Mouse (Mus musculus) liver, postnatal 0 days (tissue): ENCODE results near the gene Ubash3b. TPM values are rescaled to one million over a fixed set of nuclear protein-coding genes. Genes with fewer than 3 reads are reported as not detected.

Experiments used
- ATAC-seq: fragments of 200-750 bp; cut with Nextera tagmentation; 2 replicates; pipeline ENCODE4 v1.8.0; 2017; ENCODE audit warnings: mild to moderate bottlenecking, moderate library complexity
- DNase-seq: peaks from one replicate; pipeline ENCODE4 v3.0.0-alpha.2; 2016
- H3K27ac ChIP-seq: fragments of 300-500 bp; sonication (generic); 2 replicates; pipeline ENCODE4 v1.5.1; 2014; ENCODE audit warnings: antibody characterized with exemption, moderate library complexity, mild to moderate bottlenecking, low read depth
- H3K27me3 ChIP-seq: fragments of 300-500 bp; sonication (generic); 2 replicates; pipeline ENCODE4 v1.6.1; 2014; ENCODE audit warnings: low read length, control low read depth, mixed read lengths; ENCODE audit not compliant: insufficient read depth
- H3K36me3 ChIP-seq: fragments of 300-500 bp; sonication (generic); replicated peaks from 2 replicates; pipeline ENCODE4 v1.6.1; 2014; ENCODE audit warnings: mild to moderate bottlenecking, control low read depth, low read length, moderate library complexity, mixed read lengths; ENCODE audit not compliant: insufficient read depth
- H3K4me1 ChIP-seq: fragments of 300-500 bp; sonication (generic); 2 replicates; pipeline ENCODE4 v1.6.1; 2014; ENCODE audit warnings: antibody characterized with exemption, mild to moderate bottlenecking, control low read depth; ENCODE audit not compliant: insufficient read depth
- H3K4me2 ChIP-seq: fragments of 300-500 bp; sonication (generic); 2 replicates; pipeline ENCODE4 v1.6.1; 2014; ENCODE audit warnings: low read depth, mild to moderate bottlenecking, low read length, moderate library complexity, mixed read lengths
- H3K4me3 ChIP-seq: fragments of 300-500 bp; sonication (generic); 2 replicates; pipeline ENCODE4 v1.5.1; 2014; ENCODE audit warnings: low read depth, low read length
- H3K9ac ChIP-seq: fragments of 300-500 bp; sonication (generic); replicated peaks from 2 replicates; pipeline ENCODE4 v1.6.1; 2014; ENCODE audit warnings: mild to moderate bottlenecking, moderate library complexity
- H3K9me3 ChIP-seq: fragments of 300-500 bp; sonication (generic); 2 replicates; pipeline ENCODE4 v1.6.1; 2016; ENCODE audit warnings: mild to moderate bottlenecking, control low read depth, low read length, mixed read lengths
- CTCF ChIP-seq: sonication (generic); IDR thresholded peaks from 2 replicates; pipeline ENCODE4 v1.5.1; 2016; ENCODE audit warnings: antibody characterized with exemption, low read depth
- EP300 ChIP-seq: IDR thresholded peaks from 2 replicates; pipeline ENCODE4 v1.6.1; 2016; ENCODE audit warnings: antibody characterized with exemption, low read depth, mild to moderate bottlenecking
- WGBS: fragments of 180-500 bp; shearing (Covaris S2); extraction: QIAGEN DNeasy Blood & Tissue Kit; methylation state at CpG from one replicate; pipeline ENCODE4 v1.1.7; 2014; ENCODE audit not compliant: insufficient replicate concordance; 5-methylcytosine and 5-hydroxymethylcytosine counted together
- polyA plus RNA-seq: library from polyadenylated mRNA; unstranded; fragments of >200 nt; fragmentation: Nextera tagmentation; extraction: Ambion mirVana; gene quantifications from 2 replicates; pipeline ENCODE4 v1.2.1, GENCODE M21; 2015

Ubash3b gene
- polyA plus RNA-seq, 1 experiment from 2014 or later, result 6.6 TPM

GRCm38 (mm10) chr9:41073196-41074009 lies 88.1 kb downstream of the Ubash3b start:
- no peaks in the 10 kb centered on the region for H3K36me3 ChIP-seq
- peak; percentile 75 for ATAC-seq
- peaks cover 43% of the 10 kb centered on the region for H3K4me1 ChIP-seq
- peak; percentile 68 for DNase-seq
- H3K27me3 ChIP-seq, result no peaks in the 10 kb centered on the region
- H3K27ac ChIP-seq, result peak overlapping the region; percentile 65
- peak overlapping the region; percentile 29 for H3K4me3 ChIP-seq
- H3K9me3 ChIP-seq, result no peaks in the 10 kb centered on the region
- TF ChIP-seq EP300 (peak; percentile 80), CTCF (0 out of 2 replicates have a peak, but pooled peaks have one; percentile 6)
- 30% methylated on average over 19 of the region's 19 CpGs for WGBS
- H3K9ac ChIP-seq, result 0 out of 2 replicates have a peak overlapping the region, but pooled peaks have one; percentile 23
- H3K4me2 ChIP-seq, result peak overlapping the region; percentile 68

GRCm38 (mm10) chr9:41072786-41073185 lies 88.7 kb downstream of the Ubash3b start:
- Histone ChIP-seq H3K4me2 (peak overlapping the region; percentile 68), H3K4me3 (no peak overlapping the region)

GRCm38 (mm10) chr9:41071906-41072511 lies 89.5 kb downstream of the Ubash3b start:
- Histone ChIP-seq H3K4me3 (no peak overlapping the region), H3K4me2 (peak overlapping the region; percentile 68; the same call in 1 of the 2 replicates), H3K4me1 (peaks cover 48% of the 10 kb centered on the region), H3K9ac (no peak overlapping the region), H3K9me3 (no peaks in the 10 kb centered on the region), H3K27ac (peak overlapping the region; percentile 58; the same call in 1 of the 2 replicates), H3K27me3 (no peaks in the 10 kb centered on the region), H3K36me3 (no peaks in the 10 kb centered on the region)
- peak; percentile 2; the same call in 1 of the 2 replicates for ATAC-seq
- WGBS, result 34% methylated on average over 3 of the region's 3 CpGs
- DNase-seq, result no peak
- TF ChIP-seq EP300, result no peak; the same call in 1 of the 2 replicates
- TF ChIP-seq CTCF, result no peak

More at GRCm38 (mm10) chr9:41072786-41073185, 88.7 kb downstream of the Ubash3b start:
- no peak overlapping the region for H3K9ac ChIP-seq
- WGBS, result 18% methylated on average over 6 of the region's 6 CpGs
- TF ChIP-seq CTCF (no peak), EP300 (peak; percentile 51)
- peaks cover 47% of the 10 kb centered on the region for H3K4me1 ChIP-seq
- H3K27me3 ChIP-seq, result no peaks in the 10 kb centered on the region
- ATAC-seq (peak; percentile 64), DNase-seq (peak; percentile 44)
- H3K36me3 ChIP-seq, result no peaks in the 10 kb centered on the region
- H3K9me3 ChIP-seq, result no peaks in the 10 kb centered on the region
- peak overlapping the region; percentile 65 for H3K27ac ChIP-seq

- peaks cover 48% of the 10 kb centered on the region for H3K4me1 ChIP-seq
These were observed 90.7 kb downstream of the Ubash3b start for GRCm38 (mm10) chr9:41070761-41071181.

GRCm38 (mm10) chr9:41069509-41069908 lies 92.0 kb downstream of the Ubash3b start:
- ATAC-seq (peak; percentile 31), DNase-seq (no peak)
- no peaks in the 10 kb centered on the region for H3K36me3 ChIP-seq
- peaks cover 46% of the 10 kb centered on the region for H3K4me1 ChIP-seq
- no peaks in the 10 kb centered on the region for H3K9me3 ChIP-seq
- no peak overlapping the region for H3K4me3 ChIP-seq
- peak overlapping the region; percentile 52; the same call in 1 of the 2 replicates for H3K27ac ChIP-seq
- no peak overlapping the region for H3K9ac ChIP-seq
- TF ChIP-seq CTCF, result no peak
- TF ChIP-seq EP300, result peak; percentile 74
- no peaks in the 10 kb centered on the region for H3K27me3 ChIP-seq
- 32% methylated on average over 5 of the region's 5 CpGs for WGBS
- no peak overlapping the region for H3K4me2 ChIP-seq

More at GRCm38 (mm10) chr9:41070761-41071181, 90.7 kb downstream of the Ubash3b start:
- no peak for ATAC-seq
- no peak overlapping the region for H3K9ac ChIP-seq
- H3K9me3 ChIP-seq, result no peaks in the 10 kb centered on the region
- H3K4me2 ChIP-seq, result 0 out of 2 replicates have a peak overlapping the region, but pooled peaks have one; percentile 33
- no peaks in the 10 kb centered on the region for H3K36me3 ChIP-seq
- whole genome bisulfite sequencing, result 19% methylated on average over 5 of the region's 5 CpGs
- H3K27me3 ChIP-seq, result no peaks in the 10 kb centered on the region
- H3K27ac ChIP-seq, result peak overlapping the region; percentile 68
- TF ChIP-seq CTCF (peak; percentile 40), EP300 (no peak)
- no peak overlapping the region for H3K4me3 ChIP-seq
- peak; percentile 48 for DNase-seq

GRCm38 (mm10) chr9:41061446-41061845 lies 100.1 kb downstream of the Ubash3b start:
- Histone ChIP-seq H3K4me1 (peaks cover 7% of the 10 kb centered on the region), H3K4me3 (no peak overlapping the region), H3K27me3 (no peaks in the 10 kb centered on the region), H3K36me3 (no peaks in the 10 kb centered on the region), H3K9ac (no peak overlapping the region), H3K27ac (no peak overlapping the region), H3K4me2 (no peak overlapping the region), H3K9me3 (no peaks in the 10 kb centered on the region)
- ATAC-seq (no peak), DNase-seq (no peak)
- WGBS, result 41% methylated on average over 5 of the region's 5 CpGs
- no peak for TF ChIP-seq CTCF
- TF ChIP-seq EP300, result no peak
